Mouse (Mus musculus): ENCODE measurements around the gene Agap1. TPM values are rescaled to one million over a fixed set of nuclear protein-coding genes. Genes with fewer than 3 reads are reported as not detected.
"Not testable (repeated sequence)": the region's sequence is repeated elsewhere in the genome, so short reads cannot be mapped to it uniquely, and the experiment has no call there.

Agap1 gene
- polyA plus RNA-seq, 1 experiment from 2014 or later = 23.1 TPM

DNA sequence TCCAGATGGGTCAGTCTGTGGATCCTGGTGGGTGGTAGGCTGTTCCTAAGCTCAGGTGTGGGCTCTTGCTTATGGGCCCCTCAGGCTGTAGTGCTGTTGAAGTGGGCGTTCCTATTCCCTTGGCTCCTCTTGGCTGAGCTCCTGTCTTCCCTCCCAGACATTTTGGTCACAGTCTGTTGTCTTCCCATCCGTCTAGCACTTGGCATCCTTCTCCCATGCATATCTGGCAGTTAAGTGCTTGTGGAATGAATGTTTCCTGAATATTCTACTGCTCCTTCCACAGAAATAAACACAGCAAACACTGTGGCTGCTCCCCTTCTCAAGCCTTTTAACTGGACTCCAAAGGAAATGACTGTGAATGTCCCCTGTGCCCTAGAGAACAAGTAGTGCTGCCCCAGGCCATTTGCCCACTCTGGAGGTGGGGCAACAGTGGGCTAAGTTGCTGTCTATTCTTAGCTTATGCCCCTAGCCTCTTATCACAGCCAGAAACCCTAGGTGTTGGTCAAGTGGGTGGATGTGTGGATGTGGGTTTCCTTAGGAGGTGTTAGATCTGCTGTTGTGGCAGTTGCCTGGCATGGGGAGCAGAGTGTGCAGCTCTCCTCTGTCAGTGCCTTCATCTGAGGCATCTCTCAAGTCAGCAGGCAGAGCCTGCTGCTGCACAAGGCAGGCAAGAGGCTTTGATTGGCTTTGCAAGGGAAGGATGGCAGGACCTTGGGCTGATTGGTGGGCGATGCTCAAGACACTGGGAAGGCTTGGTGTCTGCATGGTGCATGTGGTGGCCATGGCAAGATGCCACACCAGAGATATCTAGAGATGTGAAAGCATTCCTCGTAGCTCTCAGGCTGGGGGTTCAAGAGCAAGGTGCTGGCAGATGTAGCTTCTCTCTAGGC, 24.2 kb downstream of the Agap1 start:
- Histone ChIP-seq H3K4me1 (replicated peaks) (peaks cover 48% of the 10 kb centered on the region), H3K9me3 (no peaks in the 10 kb centered on the region), H3K9ac (replicated peaks) (no peak overlapping the region), H3K27ac (no peak overlapping the region), H3K36me3 (no peaks in the 10 kb centered on the region), H3K4me2 (no peak overlapping the region), H3K4me3 (replicated peaks) (no peak overlapping the region), H3K27me3 (no peaks in the 10 kb centered on the region)
- ATAC-seq (ENCODE audit: insufficient number of reproducible peaks, insufficient read depth, low FRiP score, low TSS enrichment, low read depth) = no peak
- 90% methylated on average over 4 of the region's 4 CpGs for WGBS

DNA sequence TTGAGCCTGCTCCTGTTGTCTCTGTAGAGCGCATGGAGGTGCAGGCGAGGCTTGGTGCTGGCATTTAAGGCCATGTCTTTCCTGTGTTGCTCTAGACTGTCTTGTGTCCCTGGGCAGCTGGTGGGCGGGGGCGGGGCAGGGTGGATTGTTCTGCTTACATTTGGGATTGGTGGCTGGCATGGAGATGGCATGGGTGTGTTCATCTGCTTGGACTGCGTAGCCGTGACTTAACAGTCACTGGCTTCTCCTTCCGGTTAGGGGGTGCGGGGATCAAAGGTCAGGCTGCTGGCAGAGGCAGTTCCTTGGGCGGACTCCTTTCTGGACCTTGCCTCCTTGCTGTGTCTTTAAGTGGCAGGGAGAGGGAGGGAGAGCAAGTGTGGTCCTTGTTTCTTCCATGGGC, 26.5 kb downstream of the Agap1 start:
- no peak overlapping the region for H3K27ac ChIP-seq
- H3K36me3 ChIP-seq = no peaks in the 10 kb centered on the region
- H3K4me1 ChIP-seq (replicated peaks) = peaks cover 52% of the 10 kb centered on the region
- H3K9me3 ChIP-seq = no peaks in the 10 kb centered on the region
- 79% methylated on average over 9 of the region's 9 CpGs for WGBS
- no peak for ATAC-seq (ENCODE audit: insufficient number of reproducible peaks, insufficient read depth, low FRiP score, low TSS enrichment, low read depth)
- no peak overlapping the region for H3K9ac ChIP-seq (replicated peaks)
- H3K27me3 ChIP-seq = no peaks in the 10 kb centered on the region
- H3K4me2 ChIP-seq = no peak overlapping the region
- no peak overlapping the region for H3K4me3 ChIP-seq (replicated peaks)

DNA sequence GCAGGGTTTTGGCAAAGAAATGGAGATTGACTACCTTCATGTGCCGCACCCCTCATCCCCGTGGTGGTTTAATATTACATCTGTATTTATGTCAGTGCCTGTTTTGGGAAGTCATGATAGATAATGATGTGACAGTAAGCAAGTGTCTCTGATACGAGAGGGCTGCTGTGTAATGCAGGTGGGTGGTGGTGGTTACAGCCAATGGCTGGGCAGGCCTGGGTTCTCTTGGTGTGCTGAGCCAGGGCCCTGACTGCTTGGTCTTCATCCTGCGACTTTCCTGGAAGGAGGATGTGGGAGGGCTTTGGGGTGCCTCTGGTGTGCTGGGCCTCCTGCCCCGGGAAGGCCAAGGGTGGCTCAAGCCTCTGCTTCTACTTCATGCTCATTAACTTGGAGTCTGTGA, 28.2 kb downstream of the Agap1 start:
- Histone ChIP-seq H3K4me3 (replicated peaks) (no peak overlapping the region), H3K4me2 (no peak overlapping the region), H3K27me3 (no peaks in the 10 kb centered on the region), H3K27ac (no peak overlapping the region), H3K9me3 (no peaks in the 10 kb centered on the region), H3K9ac (replicated peaks) (no peak overlapping the region), H3K4me1 (replicated peaks) (peaks cover 63% of the 10 kb centered on the region), H3K36me3 (no peaks in the 10 kb centered on the region)
- no peak for ATAC-seq (ENCODE audit: insufficient number of reproducible peaks, insufficient read depth, low FRiP score, low TSS enrichment, low read depth)
- WGBS = 56% methylated on average over 5 of the region's 5 CpGs

DNA sequence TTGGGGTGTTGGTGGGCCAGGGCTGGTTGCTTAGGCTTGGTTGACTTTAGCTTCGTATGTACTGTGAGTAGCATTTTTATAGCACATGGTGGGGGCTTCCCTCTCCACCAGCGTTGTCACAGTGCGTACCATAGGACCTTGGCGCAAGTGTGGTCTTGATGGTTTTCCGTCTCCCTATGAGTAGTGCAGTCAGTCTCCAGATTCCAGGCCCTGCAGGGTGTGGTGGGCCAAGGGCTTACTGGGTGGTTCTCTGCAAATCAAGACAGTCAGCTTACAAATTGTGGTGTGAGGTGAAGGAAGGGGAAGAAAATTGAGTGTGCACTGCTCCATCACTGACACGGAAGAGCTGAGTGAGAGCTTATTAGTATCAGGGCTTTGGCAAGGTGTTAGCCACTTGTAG, 32.3 kb downstream of the Agap1 start:
- Histone ChIP-seq H3K4me2 (no peak overlapping the region), H3K36me3 (no peaks in the 10 kb centered on the region), H3K4me1 (replicated peaks) (peaks cover 70% of the 10 kb centered on the region), H3K27me3 (no peaks in the 10 kb centered on the region), H3K4me3 (replicated peaks) (no peak overlapping the region), H3K9ac (replicated peaks) (no peak overlapping the region), H3K27ac (peak overlapping the region; percentile 36; the same call in 1 of the 2 replicates), H3K9me3 (no peaks in the 10 kb centered on the region)
- 85% methylated on average over 6 of the region's 6 CpGs for WGBS
- no peak for ATAC-seq (ENCODE audit: insufficient number of reproducible peaks, insufficient read depth, low FRiP score, low TSS enrichment, low read depth)

DNA sequence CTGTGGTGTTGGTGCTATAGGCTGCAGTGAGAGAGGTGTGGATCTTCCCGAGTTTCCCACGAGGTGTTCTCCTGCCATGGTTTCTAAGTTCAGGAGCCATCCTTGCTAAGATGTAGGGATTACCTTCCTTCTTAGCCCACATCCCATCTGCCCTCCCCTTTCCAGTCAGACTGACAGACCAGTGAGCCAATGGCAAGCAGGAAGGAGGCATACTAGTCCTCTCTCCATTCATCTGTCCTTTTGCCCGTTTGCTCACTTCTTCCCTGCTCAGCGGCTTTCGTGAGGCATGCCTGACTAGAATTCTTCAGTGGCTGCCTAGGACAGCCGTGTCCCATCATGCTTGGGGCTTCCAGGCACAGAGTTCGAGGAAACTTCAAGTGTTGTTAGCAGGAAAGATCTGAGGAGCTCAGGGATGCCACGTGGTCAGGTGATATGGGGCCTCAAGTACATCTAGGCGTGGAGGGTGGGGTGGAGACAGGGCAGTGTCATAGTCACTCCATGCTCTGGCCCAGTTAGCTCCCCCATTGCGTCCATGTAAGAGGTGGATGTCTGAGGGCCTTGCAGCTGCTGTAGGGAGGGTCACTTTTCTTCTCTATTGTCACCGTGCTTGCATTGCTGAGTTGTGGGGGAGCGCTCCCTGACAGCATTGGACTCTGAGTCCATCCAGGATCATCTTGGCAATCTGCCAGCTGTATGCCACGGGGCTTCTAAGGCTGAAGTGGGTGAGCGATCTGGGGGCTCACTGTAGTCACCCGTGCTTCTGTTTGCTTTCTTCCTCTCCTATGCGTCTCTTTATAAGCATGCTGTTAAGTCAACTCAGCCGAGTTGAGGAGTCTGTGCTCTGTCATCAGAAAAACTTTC, 34.7 kb downstream of the Agap1 start:
- H3K9me3 ChIP-seq = no peaks in the 10 kb centered on the region
- H3K36me3 ChIP-seq = no peaks in the 10 kb centered on the region
- no peak for ATAC-seq (ENCODE audit: insufficient number of reproducible peaks, insufficient read depth, low FRiP score, low TSS enrichment, low read depth)
- H3K4me1 ChIP-seq (replicated peaks) = peaks cover 56% of the 10 kb centered on the region
- H3K4me3 ChIP-seq (replicated peaks) = no peak overlapping the region
- no peak overlapping the region for H3K27ac ChIP-seq
- H3K9ac ChIP-seq (replicated peaks) = no peak overlapping the region
- H3K27me3 ChIP-seq = no peaks in the 10 kb centered on the region
- WGBS = 84% methylated on average over 17 of the region's 17 CpGs
- H3K4me2 ChIP-seq = no peak overlapping the region

DNA sequence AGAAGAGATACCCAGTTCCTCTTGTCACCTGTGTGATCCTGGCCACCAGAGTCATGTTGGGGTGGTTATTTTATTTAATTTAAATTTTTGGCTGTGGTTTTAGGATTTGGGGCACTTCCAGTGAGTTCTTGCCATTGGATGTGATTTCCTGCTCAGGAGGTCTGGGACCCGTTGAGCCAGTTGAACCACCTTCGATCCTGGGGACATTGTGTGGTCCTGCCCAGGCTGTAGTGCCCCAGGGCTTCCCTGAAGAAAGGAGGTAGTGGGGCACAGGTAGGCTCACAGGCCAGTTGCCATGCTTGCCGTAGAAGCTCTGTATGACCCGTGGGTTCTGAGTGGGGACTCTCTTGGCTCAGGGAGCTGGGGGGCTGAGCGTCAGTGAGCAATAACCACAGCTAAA, 38.6 kb downstream of the Agap1 start:
- no peak for ATAC-seq (ENCODE audit: insufficient number of reproducible peaks, insufficient read depth, low FRiP score, low TSS enrichment, low read depth)
- H3K36me3 ChIP-seq = no peaks in the 10 kb centered on the region
- H3K4me2 ChIP-seq = no peak overlapping the region
- no peaks in the 10 kb centered on the region for H3K9me3 ChIP-seq
- H3K27ac ChIP-seq = no peak overlapping the region
- no peaks in the 10 kb centered on the region for H3K27me3 ChIP-seq
- no peak overlapping the region for H3K4me3 ChIP-seq (replicated peaks)
- WGBS = 84% methylated on average over 5 of the region's 5 CpGs
- no peak overlapping the region for H3K9ac ChIP-seq (replicated peaks)
- H3K4me1 ChIP-seq (replicated peaks) = peaks cover 36% of the 10 kb centered on the region

DNA sequence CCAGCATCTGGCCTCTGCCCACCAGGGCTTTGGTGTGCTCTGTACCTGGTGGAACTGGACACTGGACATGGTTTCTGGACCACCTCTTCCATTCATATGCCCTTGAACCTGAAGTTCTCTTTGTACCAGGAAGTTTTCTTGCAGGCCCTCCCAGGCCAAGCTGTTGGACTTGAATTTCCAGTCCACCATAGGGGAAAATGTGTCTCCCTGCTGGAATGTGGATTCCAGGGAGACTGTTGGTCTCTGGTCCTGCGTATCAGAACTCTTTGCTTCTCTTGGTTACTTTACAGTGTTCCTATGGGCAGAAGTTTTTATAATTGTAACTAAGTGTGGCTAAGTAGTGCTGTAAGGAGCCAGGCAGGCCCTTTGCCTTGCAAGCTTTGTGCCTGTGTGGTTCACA, 40.2 kb downstream of the Agap1 start:
- no peak for ATAC-seq (ENCODE audit: insufficient number of reproducible peaks, insufficient read depth, low FRiP score, low TSS enrichment, low read depth)
- Histone ChIP-seq H3K4me1 (replicated peaks) (peaks cover 37% of the 10 kb centered on the region), H3K27ac (no peak overlapping the region), H3K36me3 (no peaks in the 10 kb centered on the region), H3K9me3 (no peaks in the 10 kb centered on the region), H3K4me3 (replicated peaks) (no peak overlapping the region), H3K27me3 (no peaks in the 10 kb centered on the region), H3K9ac (replicated peaks) (no peak overlapping the region), H3K4me2 (no peak overlapping the region)
- WGBS = 86% methylated on average over 1 of the region's 1 CpGs

DNA sequence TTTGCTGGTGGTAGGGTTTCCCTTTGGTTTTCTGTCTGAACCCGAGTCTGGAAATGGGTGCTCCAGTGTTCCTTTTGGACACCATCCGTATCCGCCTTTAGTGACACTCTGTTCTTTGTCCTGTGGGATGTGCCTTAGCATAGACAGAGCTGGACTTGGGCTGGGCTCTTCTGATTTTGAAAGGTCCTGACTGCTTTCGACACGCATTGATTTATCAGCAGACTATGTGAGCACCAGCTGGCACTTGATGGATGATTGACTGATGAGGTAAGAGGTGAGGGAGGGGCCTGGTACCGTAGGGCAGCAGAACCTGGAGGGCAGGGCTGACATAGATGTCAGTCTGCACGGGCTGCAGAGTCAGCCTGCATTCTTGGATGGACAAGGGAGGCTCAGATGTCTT, 41.6 kb downstream of the Agap1 start:
- H3K9ac ChIP-seq (replicated peaks) = no peak overlapping the region
- H3K27me3 ChIP-seq = no peaks in the 10 kb centered on the region
- H3K36me3 ChIP-seq = no peaks in the 10 kb centered on the region
- H3K4me1 ChIP-seq (replicated peaks) = peaks cover 35% of the 10 kb centered on the region
- no peaks in the 10 kb centered on the region for H3K9me3 ChIP-seq
- no peak overlapping the region for H3K27ac ChIP-seq
- H3K4me2 ChIP-seq = no peak overlapping the region
- no peak overlapping the region for H3K4me3 ChIP-seq (replicated peaks)
- 78% methylated on average over 7 of the region's 7 CpGs for WGBS
- ATAC-seq (ENCODE audit: insufficient number of reproducible peaks, insufficient read depth, low FRiP score, low TSS enrichment, low read depth) = no peak

DNA sequence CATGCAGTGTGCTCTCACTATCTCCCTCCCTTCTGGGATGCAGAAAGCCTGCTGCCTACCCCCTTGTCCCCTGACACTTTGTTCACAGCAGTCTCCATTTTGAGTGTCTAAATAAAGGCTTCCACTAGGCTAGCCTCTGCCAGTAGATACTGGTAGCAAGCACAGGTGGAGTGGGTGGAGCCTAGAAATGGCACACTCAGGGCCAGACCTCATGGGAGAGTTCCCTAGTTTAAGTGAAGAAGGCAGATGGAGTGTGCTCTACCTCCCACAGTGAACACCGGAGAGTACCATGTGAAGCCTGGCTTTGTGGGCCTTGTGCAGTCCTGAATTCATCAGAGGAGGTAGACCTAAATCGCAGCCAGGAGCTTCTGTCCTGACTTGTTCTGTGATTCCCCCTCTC, 46.3 kb downstream of the Agap1 start:
- Histone ChIP-seq H3K4me2 (no peak overlapping the region), H3K4me1 (replicated peaks) (peaks cover 35% of the 10 kb centered on the region), H3K9ac (replicated peaks) (no peak overlapping the region), H3K4me3 (replicated peaks) (no peak overlapping the region), H3K27ac (no peak overlapping the region), H3K9me3 (no peaks in the 10 kb centered on the region; the same call in 1 of the 2 replicates), H3K27me3 (no peaks in the 10 kb centered on the region), H3K36me3 (no peaks in the 10 kb centered on the region)
- 85% methylated on average over 2 of the region's 2 CpGs for WGBS
- no peak for ATAC-seq (ENCODE audit: insufficient number of reproducible peaks, insufficient read depth, low FRiP score, low TSS enrichment, low read depth)

DNA sequence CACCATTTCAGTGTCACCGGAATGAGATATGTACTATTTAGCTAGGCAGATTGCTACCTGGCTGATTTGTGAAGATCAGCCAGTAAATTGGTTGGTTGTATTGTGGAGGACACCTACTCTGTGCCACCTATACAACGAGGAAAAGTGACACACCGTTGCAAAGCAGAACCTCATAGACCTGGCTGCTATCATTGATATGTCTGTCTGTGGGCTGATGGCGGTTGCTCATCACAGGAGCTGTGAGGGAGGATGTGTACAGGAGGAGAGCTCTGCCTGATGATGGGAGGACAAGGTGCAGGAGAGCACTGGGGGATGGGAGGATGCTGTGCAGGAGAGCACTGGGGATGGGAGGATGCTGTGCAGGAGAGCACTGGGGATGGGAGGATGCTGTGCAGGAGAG, 46.7 kb downstream of the Agap1 start:
- Histone ChIP-seq H3K4me2 (no peak overlapping the region), H3K4me1 (replicated peaks) (peaks cover 33% of the 10 kb centered on the region), H3K9ac (replicated peaks) (no peak overlapping the region), H3K9me3 (no peaks in the 10 kb centered on the region; the same call in 1 of the 2 replicates), H3K27me3 (no peaks in the 10 kb centered on the region), H3K36me3 (no peaks in the 10 kb centered on the region), H3K27ac (no peak overlapping the region), H3K4me3 (replicated peaks) (no peak overlapping the region)
- no peak for ATAC-seq (ENCODE audit: insufficient number of reproducible peaks, insufficient read depth, low FRiP score, low TSS enrichment, low read depth)
- WGBS = 91% methylated on average over 4 of the region's 4 CpGs

DNA sequence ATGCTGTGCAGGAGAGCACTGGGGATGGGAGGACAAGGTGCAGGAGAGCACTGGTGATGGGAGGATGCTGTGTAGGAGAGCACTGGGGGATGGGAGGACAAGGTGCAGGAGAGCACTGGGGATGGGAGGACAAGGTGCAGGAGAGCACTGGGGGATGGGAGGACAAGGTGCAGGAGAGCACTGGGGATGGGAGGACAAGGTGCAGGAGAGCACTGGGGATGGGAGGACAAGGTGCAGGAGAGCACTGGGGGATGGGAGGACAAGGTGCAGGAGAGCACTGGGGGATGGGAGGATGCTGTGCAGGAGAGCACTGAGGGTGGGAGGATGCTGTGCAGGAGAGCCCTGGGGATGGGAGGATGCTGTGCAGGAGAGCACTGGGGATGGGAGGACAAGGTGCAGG, 47.3 kb downstream of the Agap1 start:
- H3K4me1 ChIP-seq (replicated peaks) = peaks cover 31% of the 10 kb centered on the region
- H3K9ac ChIP-seq (replicated peaks); H3K36me3 ChIP-seq; ATAC-seq (ENCODE audit: insufficient number of reproducible peaks, insufficient read depth, low FRiP score, low TSS enrichment, low read depth); H3K4me3 ChIP-seq (replicated peaks); H3K9me3 ChIP-seq; H3K27me3 ChIP-seq; H3K4me2 ChIP-seq; H3K27ac ChIP-seq: not testable (repeated sequence)
